Mouse (Mus musculus) neural tube, postnatal 0 days (tissue): ENCODE results near the gene Flot1. TPM values are rescaled to one million over a fixed set of nuclear protein-coding genes. Genes with fewer than 3 reads are reported as not detected.

Source experiments
- microRNA-seq: library from miRNA; unstranded; fragments of <30 nt; microRNA quantifications from one replicate; pipeline ENCODE4, GENCODE M21; 2016
- polyA plus RNA-seq: library from polyadenylated mRNA; unstranded; fragments of >200 nt; fragmentation: Nextera tagmentation; extraction: Ambion mirVana; gene quantifications from 2 replicates; pipeline ENCODE4 v1.2.1, GENCODE M21; 2015

The Flot1 gene
- polyA plus RNA-seq, result 167 and 180 TPM in 2 replicates

DNA sequence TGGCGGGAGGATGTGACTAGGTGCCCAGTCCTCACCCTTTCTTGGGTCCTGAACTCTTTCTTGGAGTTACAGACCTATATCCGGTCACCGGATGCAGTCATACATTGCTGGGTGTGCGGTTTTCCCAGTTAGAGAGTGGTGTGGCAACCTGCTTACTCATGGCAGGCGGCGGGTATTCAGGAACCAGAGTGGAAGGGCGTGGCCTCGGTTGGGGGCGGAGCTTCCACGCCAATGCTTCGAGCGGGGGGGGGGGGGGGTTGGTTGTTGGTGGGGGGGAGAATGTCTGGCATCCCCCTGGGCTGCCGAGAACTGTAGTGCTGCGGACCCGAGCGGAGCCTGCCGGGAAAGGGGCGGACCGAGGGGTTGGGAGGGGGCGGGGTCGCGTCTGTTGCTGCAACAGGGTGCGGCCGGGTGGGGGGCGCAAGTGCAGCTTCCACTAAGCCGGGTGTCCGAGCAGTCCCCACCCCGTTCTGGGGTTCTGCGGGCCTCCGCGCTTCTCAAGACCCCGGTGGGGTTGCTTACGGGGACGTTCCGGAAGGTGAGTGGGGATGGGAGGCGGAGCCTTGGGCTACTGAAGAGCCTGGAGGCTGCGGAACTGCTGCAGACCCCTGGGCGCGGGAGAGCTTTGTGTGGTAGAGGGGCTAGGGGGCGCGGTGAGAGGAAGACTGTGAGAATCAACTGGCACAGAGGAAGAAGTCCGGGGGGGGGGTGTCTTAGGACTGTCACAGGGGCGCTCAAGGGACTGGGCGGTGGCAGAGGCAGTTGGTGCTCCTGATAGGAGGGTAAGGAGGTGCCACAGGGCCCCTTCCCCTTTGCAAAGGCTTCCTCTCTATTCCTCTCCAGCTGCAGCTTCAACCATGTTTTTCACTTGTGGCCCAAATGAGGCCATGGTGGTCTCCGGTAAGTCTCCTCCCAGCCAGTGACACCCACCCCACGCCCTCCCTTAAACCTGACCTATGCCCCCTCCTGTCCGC lies at the start of gene Flot1:
TSS of gene Flot1 (plus strand) at position 267 of the 974 bp plus-strand sequence.

DNA sequence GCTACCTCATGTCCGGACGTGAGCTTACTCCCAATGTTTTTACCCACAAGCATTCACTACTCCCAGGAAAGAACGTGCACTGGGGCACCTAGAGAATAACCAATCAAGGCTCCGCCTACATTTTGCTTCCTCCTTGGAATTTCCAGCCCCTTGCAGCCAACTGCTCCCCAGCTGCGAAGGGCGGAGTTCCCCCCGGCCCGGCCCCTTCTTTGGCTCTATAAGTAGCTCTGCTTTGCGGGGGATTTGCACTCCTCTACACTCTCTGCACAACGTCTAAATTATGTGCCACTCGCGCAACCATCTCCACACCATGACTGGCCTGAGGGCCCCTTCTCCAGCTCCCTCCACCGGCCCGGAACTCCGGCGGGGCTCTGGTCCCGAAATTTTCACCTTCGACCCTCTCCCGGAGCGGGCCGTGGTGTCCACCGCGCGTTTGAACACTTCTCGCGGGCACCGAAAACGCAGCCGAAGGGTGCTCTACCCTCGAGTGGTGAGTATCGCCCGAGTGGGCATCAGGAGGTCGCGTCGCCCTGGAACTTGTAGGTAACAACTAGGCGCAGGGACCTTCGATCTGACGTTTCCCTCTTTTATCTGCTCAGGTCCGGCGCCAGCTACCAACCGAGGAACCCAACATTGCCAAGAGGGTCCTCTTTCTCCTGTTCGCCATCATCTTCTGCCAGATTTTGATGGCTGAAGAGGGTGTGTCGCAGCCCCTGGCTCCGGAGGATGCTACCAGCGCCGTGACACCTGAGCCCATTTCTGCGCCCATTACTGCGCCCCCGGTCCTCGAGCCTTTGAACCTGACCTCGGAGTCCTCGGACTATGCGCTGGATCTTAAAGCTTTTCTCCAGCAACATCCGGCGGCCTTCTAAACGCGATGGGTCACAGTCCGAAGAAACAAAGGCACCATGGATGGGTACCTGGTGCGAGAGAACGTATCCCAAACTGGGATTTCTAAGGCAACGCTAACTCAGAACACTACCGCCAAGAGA lies 1.3 kb upstream of the Flot1 start, which contains the start of gene Ier3:
TSS of gene Ier3 (plus strand) at position 246 of the 992 bp plus-strand sequence.

DNA sequence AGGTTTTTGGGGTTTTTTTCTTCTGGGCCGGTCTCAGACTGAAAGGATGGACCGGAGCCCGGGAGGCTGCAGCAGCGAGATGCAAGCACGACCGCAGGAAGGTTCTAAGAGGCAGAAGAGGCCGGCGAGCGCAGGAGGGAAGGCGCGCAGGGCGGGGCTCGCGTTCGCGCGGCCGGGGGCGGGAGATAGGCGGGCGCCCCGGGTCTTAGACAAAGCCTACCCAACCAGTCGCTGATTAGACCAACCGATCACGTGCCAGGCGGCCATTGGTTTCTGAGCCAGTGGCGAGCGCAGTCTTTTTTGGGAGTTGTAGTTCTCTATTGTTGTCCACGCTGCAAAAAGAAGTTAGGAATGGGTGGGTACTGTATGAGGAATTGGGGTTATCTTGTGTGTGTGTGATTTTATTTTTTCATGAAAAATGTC lies 15.1 kb downstream of the Flot1 start, which contains the start of gene Tubb5:
TSS of gene Tubb5 (minus strand) at position 185 of the 423 bp plus-strand sequence.

DNA sequence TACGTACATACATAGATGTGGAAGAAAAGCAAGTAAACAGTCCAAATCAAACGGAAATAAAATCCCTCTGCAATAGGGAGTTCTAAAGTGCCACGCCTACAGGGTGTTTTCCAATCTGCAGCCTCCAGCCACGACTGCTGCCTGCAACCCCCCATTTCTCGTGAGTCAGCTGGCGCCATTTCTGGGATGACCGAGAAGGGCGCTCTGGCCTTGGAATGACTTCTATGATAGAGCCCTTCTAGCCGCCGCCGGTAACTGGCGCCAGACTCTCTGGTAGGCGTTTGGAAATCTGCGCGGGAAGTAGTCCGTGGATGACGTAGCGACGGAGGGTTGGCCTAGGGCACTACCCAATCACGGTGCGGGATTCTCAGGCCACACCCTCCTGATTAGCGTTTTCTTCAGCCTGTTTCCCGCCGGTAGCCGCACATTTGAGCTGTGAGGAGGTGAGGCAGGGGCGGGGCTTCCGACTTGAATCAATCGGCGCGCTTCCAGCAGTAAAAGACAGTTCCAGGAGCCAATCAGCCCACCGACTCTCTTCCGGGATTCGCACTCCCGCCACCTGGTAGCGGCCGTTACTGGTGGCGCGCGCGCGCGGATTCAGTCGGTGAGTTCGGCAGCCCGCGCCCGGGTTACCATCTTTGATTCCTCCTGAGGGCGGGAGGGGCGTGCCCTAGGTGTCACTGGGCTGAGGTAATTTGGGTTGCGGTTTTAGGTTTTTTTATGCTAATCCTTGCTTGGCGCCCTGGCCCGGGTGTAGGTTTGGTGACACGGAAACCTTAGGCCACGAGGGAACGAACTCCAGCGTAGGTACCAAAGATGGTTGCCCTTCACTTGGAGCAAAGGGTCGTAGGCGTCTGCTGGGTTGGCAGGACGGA lies 18.3 kb downstream of the Flot1 start, which contains the start of gene Mdc1:
TSS of gene Mdc1 (plus strand) at position 440 of the 875 bp plus-strand sequence.

DNA sequence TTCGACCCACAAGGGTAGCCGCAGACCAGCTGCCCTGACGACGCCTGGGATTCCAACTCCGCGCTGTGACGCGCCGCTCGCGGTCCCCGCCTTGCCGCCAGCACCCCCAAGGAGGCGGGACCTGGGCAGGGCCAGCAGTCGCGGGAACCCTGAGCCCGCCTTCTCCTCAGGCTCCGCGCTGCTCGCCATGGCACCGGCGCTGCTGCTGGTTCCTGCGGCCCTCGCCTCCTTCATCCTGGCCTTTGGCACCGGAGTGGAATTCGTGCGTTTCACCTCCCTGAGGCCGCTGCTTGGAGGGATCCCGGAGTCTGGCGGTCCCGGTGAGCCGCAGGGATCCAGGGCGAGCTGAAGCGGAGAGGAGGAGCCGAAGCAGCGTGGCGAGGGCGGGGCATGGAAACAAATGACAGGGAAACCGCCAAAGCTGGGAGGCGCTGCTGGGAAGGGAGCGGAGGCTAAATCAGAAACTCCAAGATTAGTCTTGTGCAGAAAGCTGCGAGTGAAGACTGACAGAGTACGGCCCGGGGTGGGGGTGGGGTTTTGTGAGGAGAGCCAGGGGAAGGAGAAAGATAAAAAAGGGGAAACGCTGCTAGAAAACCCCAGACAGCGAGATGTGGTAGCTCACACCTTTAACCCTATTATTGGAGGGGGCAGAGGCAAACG lies 38.3 kb downstream of the Flot1 start, which contains the start of gene Nrm:
TSS of gene Nrm (plus strand) at position 121 of the 660 bp plus-strand sequence.

DNA sequence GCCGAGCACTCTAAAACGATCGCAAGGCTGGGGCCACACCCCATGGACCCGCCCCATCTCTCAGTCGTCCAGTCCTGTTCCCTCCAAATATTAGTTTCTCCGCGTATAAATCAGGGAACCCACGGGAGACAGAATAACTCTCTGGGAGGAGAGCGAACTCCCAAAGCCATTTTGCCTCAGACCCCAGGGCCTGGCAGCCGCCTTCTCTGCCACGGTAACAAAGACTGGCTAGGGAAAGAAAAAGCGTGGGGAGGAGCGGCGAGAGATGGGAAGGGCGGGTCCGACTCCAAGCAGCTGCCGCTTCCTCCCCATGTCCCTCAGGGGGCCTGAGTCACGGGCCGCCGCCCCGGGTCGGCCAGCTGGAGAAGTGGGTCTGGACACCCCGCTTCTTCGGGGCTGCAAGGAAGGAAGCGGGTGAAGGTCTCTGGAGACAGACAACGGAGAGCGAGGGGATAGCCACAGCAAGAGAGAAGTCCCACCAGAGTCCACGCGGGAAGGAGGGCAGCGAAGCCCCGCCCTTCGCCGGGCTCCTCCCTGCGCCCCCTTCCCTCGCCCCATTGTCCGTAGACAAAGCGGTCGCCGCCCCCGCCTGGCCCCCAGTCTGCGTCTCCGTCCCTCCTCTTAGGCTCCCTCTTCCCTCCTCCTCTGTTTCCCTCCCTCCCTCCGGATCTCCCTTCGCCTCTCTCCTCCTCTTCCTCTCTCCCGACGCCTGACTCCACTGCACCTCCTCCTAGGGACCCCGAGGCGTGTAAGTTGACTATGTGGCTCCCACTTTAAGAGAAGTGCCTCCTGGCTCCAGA lies 42.7 kb downstream of the Flot1 start, which contains the start of gene Ppp1r18:
TSS of gene Ppp1r18 (plus strand) at position 113 of the 800 bp plus-strand sequence.

DNA sequence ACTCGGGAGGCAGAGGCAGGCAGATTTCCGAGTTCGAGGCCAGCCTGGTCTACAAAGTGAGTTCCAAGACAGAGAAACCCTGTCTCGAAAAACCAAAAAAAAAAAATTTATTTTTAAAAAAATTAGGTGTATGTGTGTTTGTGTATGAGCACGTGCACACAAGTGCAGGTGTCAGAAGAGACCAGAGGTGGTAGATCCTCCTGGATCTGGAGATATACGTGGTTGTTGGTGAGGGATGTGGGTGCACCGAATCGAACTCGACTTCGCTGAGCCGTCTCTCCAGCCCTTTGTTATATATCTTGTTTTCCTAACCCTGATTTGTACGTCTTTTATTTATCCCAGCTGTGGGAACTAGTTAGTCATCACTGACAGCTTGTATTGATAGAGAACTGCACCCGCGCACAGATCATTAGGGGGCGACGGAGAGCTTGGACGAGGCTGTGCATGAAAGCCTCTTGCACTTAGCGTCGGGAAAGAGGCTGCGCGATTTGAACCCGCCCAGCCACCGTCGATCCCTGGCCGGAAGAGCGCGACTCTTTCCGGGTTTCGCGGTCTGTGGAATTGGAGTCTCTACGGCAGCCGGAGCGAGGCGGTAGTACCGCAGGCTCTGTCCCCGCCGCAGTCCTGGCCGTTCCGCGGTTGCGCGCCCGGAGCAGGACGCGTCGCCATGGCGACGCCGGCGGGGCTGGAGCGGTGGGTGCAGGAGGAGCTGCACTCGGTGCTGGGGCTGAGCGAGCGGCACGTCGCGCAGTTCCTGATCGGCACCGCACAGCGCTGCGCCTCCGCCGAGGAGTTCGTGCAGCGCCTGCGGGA lies 56.4 kb downstream of the Flot1 start, which contains the start of gene Dhx16:
TSS of gene Dhx16 (plus strand) at position 575 of the 813 bp plus-strand sequence.

Small RNA genes within 50 kb of the gene (microRNA-seq; reads per million reads assigned to microRNA genes)
- gene Gm28033, result not detected

Other genes starting within 250 kb of the Flot1 start
- not detected in 2 replicates for gene Sfta2, start 221.7 kb upstream of the Flot1 start, polyA plus RNA-seq
- not detected in 2 replicates for gene Gm9573, start 196.6 kb upstream of the Flot1 start, polyA plus RNA-seq
- 0.08 TPM in 1 of 2 replicates, not detected in the other for gene Mucl3, start 179.5 kb upstream of the Flot1 start, polyA plus RNA-seq
- gene Vars2, start 155.6 kb upstream of the Flot1 start, polyA plus RNA-seq, result 11.0 and 15.0 TPM in 2 replicates
- 23.4 and 23.8 TPM in 2 replicates for gene Gtf2h4, start 149.5 kb upstream of the Flot1 start, polyA plus RNA-seq
- gene Ddr1, start 118.6 kb upstream of the Flot1 start, polyA plus RNA-seq, result 66.1 and 70.3 TPM in 2 replicates
- 24.1 and 25.1 TPM in 2 replicates for gene Ier3, start 1.5 kb upstream of the Flot1 start, polyA plus RNA-seq
- gene Tubb5, start 15.1 kb downstream of the Flot1 start, polyA plus RNA-seq, result 1,086 and 1,211 TPM in 2 replicates
- 3.8 and 4.1 TPM in 2 replicates for gene Mdc1, start 18.3 kb downstream of the Flot1 start, polyA plus RNA-seq
- 18.0 and 21.8 TPM in 2 replicates for gene Nrm, start 38.1 kb downstream of the Flot1 start, polyA plus RNA-seq
- gene Ppp1r18, start 42.4 kb downstream of the Flot1 start, polyA plus RNA-seq, result 17.5 and 17.9 TPM in 2 replicates
- 19.4 and 23.2 TPM in 2 replicates for gene Dhx16, start 56.6 kb downstream of the Flot1 start, polyA plus RNA-seq
- gene 2310061I04Rik, start 74.2 kb downstream of the Flot1 start, polyA plus RNA-seq, result 80.1 and 91.3 TPM in 2 replicates
- 169 and 211 TPM in 2 replicates for gene Atat1, start 86.8 kb downstream of the Flot1 start, polyA plus RNA-seq
- 73.6 and 78.3 TPM in 2 replicates for gene Mrps18b, start 93.2 kb downstream of the Flot1 start, polyA plus RNA-seq
- 22.9 and 25.5 TPM in 2 replicates for gene Ppp1r10, start 93.2 kb downstream of the Flot1 start, polyA plus RNA-seq
- 79.4 and 88.1 TPM in 2 replicates for gene Abcf1, start 146.5 kb downstream of the Flot1 start, polyA plus RNA-seq
- 86.7 and 86.9 TPM in 2 replicates for gene Gnl1, start 156.6 kb downstream of the Flot1 start, polyA plus RNA-seq
- 67.0 and 74.1 TPM in 2 replicates for gene Prr3, start 157.0 kb downstream of the Flot1 start, polyA plus RNA-seq
- 9.3 and 11.4 TPM in 2 replicates for gene H2-T24, start 197.3 kb downstream of the Flot1 start, polyA plus RNA-seq
- gene H2-T23, start 209.6 kb downstream of the Flot1 start, polyA plus RNA-seq, result 10.9 and 11.1 TPM in 2 replicates
- 10.3 and 10.9 TPM in 2 replicates for gene H2-T22, start 219.5 kb downstream of the Flot1 start, polyA plus RNA-seq
- gene Gm6034, start 219.7 kb downstream of the Flot1 start, polyA plus RNA-seq, result not detected in 2 replicates
- gene Gm11127, start 235.1 kb downstream of the Flot1 start, polyA plus RNA-seq, result not detected in 2 replicates